Mouse (Mus musculus) forebrain, postnatal 0 days (tissue): ENCODE data around the gene Krtap10-4. TPM values are rescaled to one million over a fixed set of nuclear protein-coding genes. Genes with fewer than 3 reads are reported as not detected.
A peak's percentile ranks its signal among the peaks of the same experiment; 100 is the strongest.

Experiments
- ATAC-seq: fragments of 200-750 bp; cut with Nextera tagmentation; 2 replicates; pipeline ENCODE4 v1.8.0; 2017; ENCODE audit warnings: mild to moderate bottlenecking, moderate library complexity
- DNase-seq: peaks from one replicate; pipeline ENCODE4 v3.0.0-alpha.2; 2015
- H3K27ac ChIP-seq: fragments of 300-500 bp; sonication (generic); 2 replicates; pipeline ENCODE4 v1.5.1; 2014; ENCODE audit warnings: low read depth, mild to moderate bottlenecking, antibody characterized with exemption, low read length, moderate library complexity, mixed read lengths
- H3K27me3 ChIP-seq: fragments of 300-500 bp; sonication (generic); 2 replicates; pipeline ENCODE4 v1.6.1; 2014; ENCODE audit warnings: mild to moderate bottlenecking, low read length, mixed read lengths; ENCODE audit not compliant: insufficient read depth
- H3K36me3 ChIP-seq: fragments of 300-500 bp; sonication (generic); 2 replicates; pipeline ENCODE4 v1.6.1; 2014; ENCODE audit warnings: mild to moderate bottlenecking, moderate library complexity; ENCODE audit not compliant: insufficient read depth
- H3K4me1 ChIP-seq: fragments of 300-500 bp; sonication (generic); 2 replicates; pipeline ENCODE4 v1.6.1; 2014; ENCODE audit warnings: antibody characterized with exemption; ENCODE audit not compliant: insufficient read depth
- H3K4me2 ChIP-seq: fragments of 300-500 bp; sonication (generic); 2 replicates; pipeline ENCODE4 v1.6.1; 2014; ENCODE audit warnings: low read depth, mild to moderate bottlenecking, moderate library complexity
- H3K4me3 ChIP-seq: fragments of 300-500 bp; sonication (generic); 2 replicates; pipeline ENCODE4 v1.5.1; 2014; ENCODE audit warnings: low read depth, low read length, mixed read lengths
- H3K9ac ChIP-seq: fragments of 300-500 bp; sonication (generic); 2 replicates; pipeline ENCODE4 v1.6.1; 2014; ENCODE audit warnings: mild to moderate bottlenecking
- H3K9me3 ChIP-seq: fragments of 300-500 bp; sonication (generic); 2 replicates; pipeline ENCODE4 v1.6.1; 2016; ENCODE audit warnings: low read length
- CTCF ChIP-seq: sonication (generic); IDR thresholded peaks from 2 replicates; pipeline ENCODE4 v1.5.1; 2016; ENCODE audit warnings: antibody characterized with exemption, control low read depth, low read depth
- WGBS: fragments of 180-500 bp; shearing (Covaris S2); extraction: QIAGEN DNeasy Blood & Tissue Kit; methylation state at CpG from one replicate; pipeline ENCODE4 v1.1.7; 2014; 5-methylcytosine and 5-hydroxymethylcytosine counted together
- polyA plus RNA-seq: library from polyadenylated mRNA; unstranded; fragments of >200 nt; fragmentation: Nextera tagmentation; extraction: Ambion mirVana; gene quantifications from 2 replicates; pipeline ENCODE4 v1.2.1, GENCODE M21; 2015
- total RNA-seq: library from RNA; depleted of rRNA; stranded (reverse); fragments of >200 nt; gene quantifications from 2 replicates; pipeline ENCODE4 v1.2.3, GENCODE M21; 2014

The Krtap10-4 gene
- total and polyA plus RNA-seq, 2 experiments from 2014 or later, result not detected

DNA sequence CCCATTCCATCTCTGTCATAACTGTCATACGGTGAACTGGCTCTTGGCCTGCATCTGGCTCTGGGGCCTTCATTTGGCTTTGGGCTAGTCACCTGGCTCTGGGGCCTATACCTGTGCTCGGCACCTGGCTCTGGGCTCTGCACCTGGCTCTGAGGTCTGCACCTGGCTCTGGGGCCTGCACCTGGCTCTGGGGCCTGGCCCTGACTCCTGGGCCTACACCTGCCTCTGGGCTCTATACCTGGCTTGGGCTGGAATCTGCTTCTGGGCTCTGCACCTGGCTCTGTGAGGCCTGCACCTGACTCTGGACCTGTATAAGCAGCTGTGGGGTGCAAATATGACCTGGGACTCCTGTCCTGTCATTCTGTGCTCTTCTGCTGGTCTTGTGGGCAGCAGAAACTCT lies 20.6 kb upstream of the Krtap10-4 start:
- WGBS, result 91% methylated on average over 2 of the region's 2 CpGs
- H3K4me1 ChIP-seq, result no peaks in the 10 kb centered on the region
- H3K4me3 ChIP-seq, result no peak overlapping the region
- TF ChIP-seq CTCF, result no peak
- no peak overlapping the region for H3K27ac ChIP-seq
- H3K36me3 ChIP-seq, result no peaks in the 10 kb centered on the region
- H3K27me3 ChIP-seq, result no peaks in the 10 kb centered on the region
- H3K9me3 ChIP-seq, result 0 out of 2 replicates have a peak, but pooled peaks cover 3% of the 10 kb centered on the region
- ATAC-seq, result no peak
- DNase-seq, result no peak
- H3K9ac ChIP-seq, result no peak overlapping the region
- no peak overlapping the region for H3K4me2 ChIP-seq

DNA sequence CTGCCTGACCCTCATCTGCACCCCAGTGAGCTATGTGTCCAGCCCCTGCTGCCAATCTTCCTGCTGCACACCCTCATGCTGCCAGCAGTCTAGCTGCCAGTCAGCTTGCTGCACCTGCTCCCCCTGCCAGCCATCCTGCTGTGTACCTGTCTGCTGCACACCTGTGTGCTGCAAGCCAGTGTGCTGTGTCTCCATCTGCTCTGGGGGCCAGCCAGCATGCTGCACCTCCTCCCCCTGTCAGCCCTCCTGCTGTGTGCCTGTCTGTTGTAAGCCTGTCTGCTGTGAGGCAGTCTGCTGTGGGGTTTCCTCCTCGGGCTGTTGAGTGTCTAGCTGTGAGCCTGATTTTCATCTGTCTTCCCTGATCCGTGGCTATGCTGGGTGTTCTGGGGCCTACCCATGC lies 20.1 kb upstream of the Krtap10-4 start:
- WGBS, result 12% methylated on average over 2 of the region's 2 CpGs

DNA sequence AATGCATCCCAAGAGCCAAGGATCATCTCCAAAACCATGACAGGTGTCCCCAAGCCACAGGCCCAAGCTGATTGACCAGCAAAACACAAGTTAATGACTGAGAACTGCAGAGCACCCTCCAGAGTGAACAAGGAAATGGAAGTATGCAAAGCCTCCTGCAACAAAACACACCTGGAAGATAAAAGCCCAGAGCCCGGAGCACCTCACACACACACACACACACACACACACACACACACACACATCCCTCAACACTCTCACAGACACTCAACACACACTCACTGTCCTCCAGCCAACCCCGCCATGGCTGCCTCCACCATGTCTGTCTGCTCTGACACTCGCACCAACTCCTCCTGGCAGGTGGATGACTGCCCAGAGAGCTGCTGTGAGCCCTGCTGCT lies 19.6 kb upstream of the Krtap10-4 start, which contains the start of gene Gm36176:
Gene Gm36176 (plus strand): TSS at position 301 of the 400 bp plus-strand sequence.
- no peak within 1 kb of the TSS for H3K4me2 ChIP-seq
- no peaks in the 10 kb centered on the region for H3K36me3 ChIP-seq
- H3K4me1 ChIP-seq, result no peaks in the 10 kb centered on the region
- ATAC-seq (no peak), DNase-seq (no peak)
- no peaks in the 10 kb centered on the region for H3K27me3 ChIP-seq
- H3K4me3 ChIP-seq, result no peak within 1 kb of the TSS
- H3K9ac ChIP-seq, result no peak within 1 kb of the TSS
- TF ChIP-seq CTCF, result no peak
- H3K9me3 ChIP-seq, result 0 out of 2 replicates have a peak, but pooled peaks cover 3% of the 10 kb centered on the region
- WGBS, result 54% methylated on average over 3 of the region's 3 CpGs
- no peak within 1 kb of the TSS for H3K27ac ChIP-seq

More for the DNA sequence above, 20.1 kb upstream of the Krtap10-4 start:
- H3K36me3 ChIP-seq, result no peaks in the 10 kb centered on the region
- H3K9me3 ChIP-seq, result 0 out of 2 replicates have a peak, but pooled peaks cover 3% of the 10 kb centered on the region
- H3K27me3 ChIP-seq, result no peaks in the 10 kb centered on the region
- DNase-seq, result no peak
- H3K4me3 ChIP-seq, result no peak overlapping the region
- no peak overlapping the region for H3K4me2 ChIP-seq
- ATAC-seq, result no peak
- H3K27ac ChIP-seq, result no peak overlapping the region
- no peak for TF ChIP-seq CTCF
- H3K9ac ChIP-seq, result no peak overlapping the region
- no peaks in the 10 kb centered on the region for H3K4me1 ChIP-seq

DNA sequence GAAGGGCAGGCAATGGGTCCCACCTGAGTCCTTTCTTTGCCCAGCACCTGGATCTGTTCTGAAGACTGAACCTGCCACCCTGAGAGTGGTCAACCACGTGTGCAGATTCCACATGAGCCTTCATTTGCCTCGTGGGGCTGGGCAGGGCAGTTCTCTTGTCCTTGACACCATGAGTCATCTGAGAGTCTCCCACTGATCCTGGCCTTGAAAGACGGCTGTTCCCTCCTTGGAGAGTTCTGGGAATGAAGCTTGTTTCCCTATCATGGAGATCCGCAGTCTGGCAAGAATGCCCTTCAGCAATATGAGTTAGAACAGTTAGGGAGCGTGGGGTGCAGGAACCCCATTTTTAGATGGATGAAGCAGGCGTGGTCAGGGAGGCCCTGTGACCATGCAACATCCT lies 12.1 kb upstream of the Krtap10-4 start:
- ATAC-seq, result no peak
- no peak overlapping the region for H3K9ac ChIP-seq
- TF ChIP-seq CTCF, result no peak
- H3K9me3 ChIP-seq, result 0 out of 2 replicates have a peak, but pooled peaks cover 3% of the 10 kb centered on the region
- H3K4me2 ChIP-seq, result no peak overlapping the region
- 76% methylated on average over 6 of the region's 6 CpGs for WGBS
- no peaks in the 10 kb centered on the region for H3K4me1 ChIP-seq
- no peak overlapping the region for H3K27ac ChIP-seq
- H3K36me3 ChIP-seq, result no peaks in the 10 kb centered on the region
- no peak for DNase-seq
- H3K27me3 ChIP-seq, result no peaks in the 10 kb centered on the region
- H3K4me3 ChIP-seq, result no peak overlapping the region

DNA sequence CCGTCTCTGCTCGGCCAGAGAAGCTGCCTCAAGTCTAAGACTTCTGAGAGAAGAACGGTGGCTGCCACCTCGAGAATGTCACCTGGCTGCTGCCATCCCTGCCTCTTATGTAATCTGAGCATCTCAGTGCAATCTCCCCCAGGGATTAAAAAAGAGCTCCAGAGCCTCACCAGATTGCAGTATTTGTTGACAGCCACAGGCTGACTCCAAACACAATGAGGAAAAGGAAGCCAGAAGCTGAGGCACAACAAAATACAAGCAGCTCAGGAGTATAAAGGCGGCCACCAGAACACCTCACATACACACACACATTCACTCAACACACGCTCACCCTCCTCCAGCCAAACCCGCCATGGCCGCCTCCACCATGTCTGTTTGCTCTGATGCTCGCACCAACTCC lies 8.8 kb upstream of the Krtap10-4 start, which contains the start of gene Krtap10-10:
Gene Krtap10-10 (plus strand): TSS at position 301 of the 400 bp plus-strand sequence.
- no peak for TF ChIP-seq CTCF
- Histone ChIP-seq H3K9me3 (no peaks in the 10 kb centered on the region), H3K4me2 (no peak within 1 kb of the TSS), H3K9ac (no peak within 1 kb of the TSS), H3K27ac (no peak within 1 kb of the TSS), H3K4me3 (no peak within 1 kb of the TSS), H3K4me1 (no peaks in the 10 kb centered on the region), H3K27me3 (no peaks in the 10 kb centered on the region), H3K36me3 (no peaks in the 10 kb centered on the region)
- no peak for ATAC-seq
- no peak for DNase-seq
- WGBS, result 66% methylated on average over 9 of the region's 9 CpGs

DNA sequence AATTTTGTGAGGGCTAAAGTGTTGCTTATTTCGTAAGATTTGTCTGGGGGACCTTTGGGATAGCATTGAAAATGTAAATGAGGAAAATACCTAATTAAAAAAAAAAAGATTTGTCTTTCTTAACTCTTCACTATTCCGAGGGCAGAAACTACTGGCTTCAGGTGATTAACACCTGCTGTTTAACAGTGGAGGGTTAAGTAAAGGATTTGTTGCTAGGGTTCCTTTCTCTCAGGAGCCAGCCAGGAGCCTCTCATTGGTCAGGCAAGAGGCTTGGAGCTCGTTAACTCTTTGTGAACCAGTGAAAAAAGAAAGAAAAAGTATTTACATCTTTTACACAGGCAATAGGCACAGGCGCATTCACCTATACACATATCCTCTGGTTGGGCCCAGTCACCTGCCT lies 7.7 kb downstream of the Krtap10-4 start:
- no peak for ATAC-seq
- Histone ChIP-seq H3K9ac (no peak overlapping the region), H3K9me3 (no peaks in the 10 kb centered on the region), H3K4me1 (no peaks in the 10 kb centered on the region), H3K27ac (no peak overlapping the region), H3K4me3 (no peak overlapping the region), H3K4me2 (no peak overlapping the region), H3K27me3 (no peaks in the 10 kb centered on the region), H3K36me3 (no peaks in the 10 kb centered on the region)
- DNase-seq, result no peak
- no peak for TF ChIP-seq CTCF
- 22% methylated on average over 4 of the region's 4 CpGs for WGBS

DNA sequence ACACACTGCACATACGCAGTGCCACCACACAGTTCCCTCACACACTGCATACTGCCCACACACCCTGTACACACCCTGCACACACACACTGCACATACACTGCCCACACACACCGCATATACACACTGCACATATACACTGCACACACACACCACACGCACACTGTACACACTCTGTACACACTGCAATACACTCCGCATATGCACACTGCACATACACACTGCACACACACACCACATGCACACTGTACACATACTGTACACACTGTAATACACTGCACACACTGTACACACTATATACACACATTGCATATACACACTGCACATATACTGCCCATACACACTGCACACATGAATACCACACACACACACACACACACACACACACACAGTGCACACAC lies 8.4 kb downstream of the Krtap10-4 start:
- WGBS, result 97% methylated on average over 4 of the region's 4 CpGs
- no peak overlapping the region for H3K27ac ChIP-seq

DNA sequence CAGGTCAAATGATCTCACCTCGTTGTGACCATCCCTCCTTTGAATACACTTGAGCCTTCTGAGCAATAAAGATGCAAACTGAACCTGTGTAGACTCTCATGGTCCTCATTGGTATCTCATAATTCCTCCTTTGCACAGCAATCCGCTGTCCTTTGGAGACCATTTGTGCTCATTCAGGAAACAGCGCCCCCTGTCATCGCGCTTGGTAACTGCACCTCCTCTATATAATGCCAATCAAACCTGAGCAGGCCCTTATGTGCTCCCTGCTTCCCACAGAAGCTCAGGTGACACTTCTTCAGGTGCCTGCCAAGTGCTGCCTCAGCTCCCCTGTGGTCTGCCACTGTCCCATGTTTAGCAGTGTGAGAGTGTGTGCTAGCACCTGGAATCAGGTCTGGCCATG lies 11.4 kb downstream of the Krtap10-4 start:
- Histone ChIP-seq H3K4me1 (no peaks in the 10 kb centered on the region), H3K36me3 (no peaks in the 10 kb centered on the region), H3K4me3 (no peak overlapping the region), H3K27ac (no peak overlapping the region), H3K27me3 (no peaks in the 10 kb centered on the region), H3K4me2 (no peak overlapping the region), H3K9me3 (no peaks in the 10 kb centered on the region), H3K9ac (no peak overlapping the region)
- WGBS, result 36% methylated on average over 5 of the region's 5 CpGs
- peak; percentile 25 for DNase-seq
- TF ChIP-seq CTCF, result peak; percentile 60
- ATAC-seq, result no peak

More for the DNA sequence above, 8.4 kb downstream of the Krtap10-4 start:
- DNase-seq, result no peak
- Histone ChIP-seq H3K27me3 (no peaks in the 10 kb centered on the region), H3K4me3 (no peak overlapping the region), H3K9ac (no peak overlapping the region), H3K4me1 (no peaks in the 10 kb centered on the region), H3K36me3 (no peaks in the 10 kb centered on the region), H3K4me2 (no peak overlapping the region), H3K9me3 (no peaks in the 10 kb centered on the region)
- ATAC-seq, result no peak
- no peak for TF ChIP-seq CTCF
